Mouse (Mus musculus) mouse embryonic stem cell (cell line): ENCODE data around the gene Serpinb1c.

ENCODE experiments used
- in situ Hi-C, 2 experiments: fragments of 300-500 bp; cut with MboI; formaldehyde crosslinking; loops; 1 replicate in 1 of 2; 3 replicates in 1 of 2; pipeline ENCODE4 v1.14.3; 2019 to 2020; ENCODE audit warnings: low sequenced_read_pairs in 2 of 2, low pct_unique_long_range_greater_than_20kb in 1 of 2, mixed read lengths in 1 of 2; ENCODE audit not compliant: unreplicated experiment in 1 of 2

Gene Serpinb1c

GRCm38 (mm10) chr13:32832776-32833175, 65.2 kb downstream of the Serpinb1c start:
- in situ Hi-C loops, result no loop called here

- in situ Hi-C loops, result no loop called here
Observed at GRCm38 (mm10) chr13:32831505-32832273, 66.3 kb downstream of the Serpinb1c start.
